Mouse (Mus musculus) lung, postnatal 0 days (tissue): ENCODE results near the gene Gm17720.

Experiments used
- CTCF ChIP-seq: IDR thresholded peaks from 2 replicates; pipeline ENCODE4 v1.5.1; 2016; ENCODE audit warnings: antibody characterized with exemption, mild to moderate bottlenecking
- EP300 ChIP-seq: IDR thresholded peaks from 2 replicates; pipeline ENCODE4 v1.6.1; 2016; ENCODE audit warnings: antibody characterized with exemption, mild to moderate bottlenecking, control low read depth

GRCm38 (mm10) chr8:110140770-110141169 lies 38.2 kb upstream of the Gm17720 start:
- TF ChIP-seq CTCF (no peak), EP300 (no peak)
